Mouse (Mus musculus) neutrophil, adult 5-6 weeks (primary cell): ENCODE measurements around the gene Ivns1abp. TPM values are rescaled to one million over a fixed set of nuclear protein-coding genes. Genes with fewer than 3 reads are reported as not detected.

Experiments
- ATAC-seq: fragments of 151-379, 151-347 bp; 2 replicates; pipeline ENCODE4 v1.8.0; 2017; ENCODE audit warnings: mild to moderate bottlenecking, moderate TSS enrichment; ENCODE audit not compliant: insufficient number of reproducible peaks, poor library complexity, low FRiP score, severe bottlenecking; ENCODE audit errors: extremely low read depth
- total RNA-seq: library from RNA; stranded (forward); fragments of 200-1000 nt; gene quantifications from 2 replicates; pipeline ENCODE4 v1.2.3, GENCODE M21; 2017

The Ivns1abp gene
- total RNA-seq, 1 experiment from 2014 or later: 362 TPM

DNA sequence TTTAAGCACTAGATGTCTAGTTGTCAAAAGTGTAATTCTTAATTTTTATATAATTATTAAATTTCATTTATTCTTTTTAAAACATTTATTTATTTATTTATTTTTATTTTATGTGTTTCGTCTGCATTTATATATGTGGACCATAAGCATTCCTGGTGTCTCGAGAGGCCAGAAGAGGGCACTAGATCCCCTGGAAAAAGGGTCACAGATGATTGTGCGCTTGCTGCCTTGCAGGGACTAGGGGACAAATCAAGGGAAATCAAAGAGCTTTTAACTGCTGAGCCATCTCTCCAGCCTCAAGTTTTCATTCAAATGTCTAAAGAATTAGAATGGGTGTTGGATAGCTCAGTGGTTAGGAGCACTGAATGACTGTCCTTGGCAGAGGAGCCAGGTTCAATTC lies 33.1 kb downstream of the Ivns1abp start:
- no peak for ATAC-seq

GRCm38 (mm10) chr1:151390029-151390428 lies 45.8 kb downstream of the Ivns1abp start:
- ATAC-seq: no peak

DNA sequence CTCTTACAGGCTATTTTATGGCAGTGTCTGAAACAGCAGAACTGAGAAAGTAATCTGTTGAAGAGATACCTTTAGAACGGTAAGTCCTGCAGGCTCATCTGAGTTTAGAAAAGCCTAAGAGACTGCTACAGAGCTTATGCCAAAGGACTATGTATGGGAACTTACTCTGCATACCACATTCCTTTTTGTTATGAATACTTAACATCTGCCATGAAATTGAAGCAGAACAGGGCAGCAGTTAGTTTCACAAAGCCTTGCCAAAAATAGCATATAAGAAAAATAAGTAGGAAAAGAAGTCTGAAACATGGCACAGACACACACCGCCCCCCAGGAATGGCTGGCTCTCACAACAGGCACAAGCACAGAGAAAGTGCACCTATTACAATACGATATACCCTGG lies 65.5 kb downstream of the Ivns1abp start:
- no peak for ATAC-seq

Other genes with a start within 250 kb of the Ivns1abp start
- not detected in 2 replicates for gene Gm47985, start 161.9 kb upstream of the Ivns1abp start, total RNA-seq
- gene Gm8947, start 152.1 kb upstream of the Ivns1abp start, total RNA-seq: 0.61 TPM in 1 of 2 replicates, not detected in the other
- not detected in 2 replicates for gene Gm47995, start 146.0 kb upstream of the Ivns1abp start, total RNA-seq
- gene 3110040M04Rik, start 140.4 kb upstream of the Ivns1abp start, total RNA-seq: not detected in 2 replicates
- gene Gm47996, start 134.3 kb upstream of the Ivns1abp start, total RNA-seq: not detected in 2 replicates
- gene Swt1, start 84.0 kb downstream of the Ivns1abp start, total RNA-seq: 53.5 and 63.4 TPM in 2 replicates
- gene Trmt1l, start 84.1 kb downstream of the Ivns1abp start, total RNA-seq: 64.9 and 66.6 TPM in 2 replicates
- gene Rnf2, start 156.5 kb downstream of the Ivns1abp start, total RNA-seq: 90.8 and 93.3 TPM in 2 replicates
- gene Fam129a, start 226.7 kb downstream of the Ivns1abp start, total RNA-seq: 121 and 130 TPM in 2 replicates